Mouse (Mus musculus) spleen, adult 12 weeks (tissue): Measurements from ENCODE around the gene Olfr1418.

Source experiments
- DNase-seq: peaks from one replicate; pipeline ENCODE4 v3.0.0; 2022; ENCODE audit warnings: low spot score

Olfr1418 gene

GRCm38 (mm10) chr19:11810856-11811255, 50.0 kb downstream of the Olfr1418 start:
- no peak for DNase-seq

GRCm38 (mm10) chr19:11810003-11810758, 50.7 kb downstream of the Olfr1418 start:
- no peak for DNase-seq

GRCm38 (mm10) chr19:11808452-11808851, 52.4 kb downstream of the Olfr1418 start:
- DNase-seq: no peak

- no peak for DNase-seq
Observed at GRCm38 (mm10) chr19:11807822-11808221, 53.0 kb downstream of the Olfr1418 start.

GRCm38 (mm10) chr19:11807251-11807650, 53.6 kb downstream of the Olfr1418 start:
- no peak for DNase-seq

DNA sequence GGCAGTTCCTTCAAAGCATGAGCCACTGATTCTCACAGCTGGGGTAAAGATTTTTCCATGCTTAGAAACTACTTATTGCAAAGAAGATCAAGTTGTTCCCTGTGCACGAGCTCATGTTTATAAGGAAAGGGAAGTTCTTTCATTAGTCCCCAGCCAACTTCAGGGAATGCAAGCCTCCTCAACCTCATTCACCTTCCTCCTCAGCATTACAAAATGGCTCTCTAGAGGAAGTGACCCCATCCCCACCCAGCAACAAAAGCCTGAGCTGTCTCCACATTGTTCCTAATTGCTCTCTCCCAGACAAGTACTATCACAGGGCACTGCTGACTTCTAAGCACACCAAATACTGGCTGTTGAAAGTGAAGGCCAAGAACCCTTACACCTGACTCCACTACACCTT, 56.4 kb downstream of the Olfr1418 start:
- DNase-seq: no peak
